Mouse (Mus musculus) liver, embryonic 13.5 days (tissue): Measurements from ENCODE around the gene Kcnj6. TPM values are rescaled to one million over a fixed set of nuclear protein-coding genes. Genes with fewer than 3 reads are reported as not detected.
"Not testable (repeated sequence)": the region's sequence is repeated elsewhere in the genome, so short reads cannot be mapped to it uniquely, and the experiment has no call there.

ENCODE experiments used
- ATAC-seq: fragments of 200-750 bp; cut with Nextera tagmentation; 2 replicates; pipeline ENCODE4 v1.8.0; 2017; ENCODE audit warnings: low read depth, mild to moderate bottlenecking, moderate number of reproducible peaks, moderate library complexity
- DNase-seq: peaks from one replicate; pipeline ENCODE4 v3.0.0; 2022
- H3K27ac ChIP-seq: fragments of 300-500 bp; sonication (generic); 2 replicates; pipeline ENCODE4 v1.5.1; 2015; ENCODE audit warnings: moderate library complexity, mild to moderate bottlenecking, inconsistent platforms
- H3K27me3 ChIP-seq: fragments of 300-500 bp; sonication (generic); 2 replicates; pipeline ENCODE4 v1.6.1; 2015; ENCODE audit warnings: mild to moderate bottlenecking, inconsistent platforms
- H3K36me3 ChIP-seq: fragments of 300-500 bp; sonication (generic); 2 replicates; pipeline ENCODE4 v1.6.1; 2015; ENCODE audit warnings: mild to moderate bottlenecking, inconsistent platforms
- H3K4me1 ChIP-seq: fragments of 300-500 bp; sonication (generic); replicated peaks from 2 replicates; pipeline ENCODE4 v1.6.1; 2015; ENCODE audit warnings: inconsistent platforms
- H3K4me2 ChIP-seq: fragments of 300-500 bp; sonication (generic); 2 replicates; pipeline ENCODE4 v1.6.1; 2015; ENCODE audit warnings: inconsistent platforms, mild to moderate bottlenecking, moderate library complexity
- H3K4me3 ChIP-seq: fragments of 300-500 bp; sonication (generic); replicated peaks from 2 replicates; pipeline ENCODE4 v1.5.1; 2015; ENCODE audit warnings: mild to moderate bottlenecking, inconsistent platforms
- H3K9ac ChIP-seq: fragments of 300-500 bp; sonication (generic); 2 replicates; pipeline ENCODE4 v1.6.1; 2015; ENCODE audit warnings: mild to moderate bottlenecking, inconsistent platforms
- H3K9me3 ChIP-seq: fragments of 300-500 bp; sonication (generic); replicated peaks from 2 replicates; pipeline ENCODE4 v1.6.1; 2016; ENCODE audit warnings: inconsistent platforms
- WGBS: fragments of 180-500 bp; shearing (Covaris S2); methylation state at CpG from one replicate; pipeline ENCODE4 v1.1.7; 2015; ENCODE audit not compliant: insufficient replicate concordance; 5-methylcytosine and 5-hydroxymethylcytosine counted together
- polyA plus RNA-seq: library from polyadenylated mRNA; unstranded; fragments of >200 nt; fragmentation: Nextera tagmentation; extraction: Ambion mirVana; gene quantifications from 2 replicates; pipeline ENCODE4 v1.2.1, GENCODE M21; 2015

Gene Kcnj6
- polyA plus RNA-seq, 1 experiment from 2014 or later, result not detected

DNA sequence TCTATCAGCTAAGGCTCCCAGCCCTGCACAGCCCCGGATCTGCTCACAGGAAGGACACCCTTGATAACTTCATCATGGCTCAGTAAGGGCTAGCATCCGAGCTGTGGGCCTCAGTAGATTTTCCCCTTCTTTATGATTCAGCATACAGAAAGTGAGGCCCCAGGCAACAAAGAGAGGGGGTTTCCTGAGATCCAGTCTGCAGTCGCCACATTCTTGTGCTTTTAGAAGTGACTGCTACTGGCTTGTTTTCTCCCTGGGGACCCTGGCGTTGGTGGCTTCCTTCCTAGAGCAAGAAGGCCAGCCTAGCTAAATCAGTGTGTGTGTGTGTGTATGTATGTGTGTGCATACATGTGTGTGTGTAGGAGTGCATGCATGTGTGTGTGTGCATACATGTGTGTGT is 152.7 kb downstream of the Kcnj6 start:
- H3K4me1 ChIP-seq, result no peaks in the 10 kb centered on the region
- H3K9me3 ChIP-seq, result no peaks in the 10 kb centered on the region
- H3K4me3 ChIP-seq, result no peak overlapping the region
- WGBS, result 34% methylated on average over 4 of the region's 4 CpGs
- no peak overlapping the region for H3K9ac ChIP-seq
- no peak for ATAC-seq
- H3K27ac ChIP-seq, result no peak overlapping the region
- H3K4me2 ChIP-seq, result no peak overlapping the region
- no peaks in the 10 kb centered on the region for H3K36me3 ChIP-seq
- DNase-seq, result no peak
- no peaks in the 10 kb centered on the region for H3K27me3 ChIP-seq

DNA sequence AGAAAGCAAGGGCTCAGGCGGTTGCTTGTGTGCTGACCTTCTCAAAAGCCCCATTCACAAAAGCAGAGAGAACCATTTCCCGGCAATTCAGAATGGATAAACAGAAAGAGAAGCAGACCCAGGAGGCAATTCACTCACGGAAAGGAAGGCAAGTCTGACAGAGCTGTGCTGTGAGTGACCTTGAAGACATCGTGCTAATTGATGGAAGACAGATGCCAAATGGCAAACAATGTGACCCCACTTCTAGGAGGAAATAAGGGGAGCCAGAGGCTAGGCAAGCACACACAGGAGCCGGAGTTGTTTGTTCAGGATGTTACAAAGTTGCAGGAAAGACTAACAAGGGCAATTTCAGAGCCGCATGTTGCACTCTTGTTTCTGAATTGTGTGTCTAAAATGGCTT is 158.1 kb downstream of the Kcnj6 start:
- no peak overlapping the region for H3K4me3 ChIP-seq
- ATAC-seq, result no peak
- no peaks in the 10 kb centered on the region for H3K36me3 ChIP-seq
- no peaks in the 10 kb centered on the region for H3K4me1 ChIP-seq
- H3K9ac ChIP-seq, result no peak overlapping the region
- H3K27me3 ChIP-seq, result no peaks in the 10 kb centered on the region
- WGBS, result 45% methylated on average over 6 of the region's 6 CpGs
- H3K9me3 ChIP-seq, result no peaks in the 10 kb centered on the region
- no peak for DNase-seq
- H3K27ac ChIP-seq, result no peak overlapping the region
- H3K4me2 ChIP-seq, result no peak overlapping the region

DNA sequence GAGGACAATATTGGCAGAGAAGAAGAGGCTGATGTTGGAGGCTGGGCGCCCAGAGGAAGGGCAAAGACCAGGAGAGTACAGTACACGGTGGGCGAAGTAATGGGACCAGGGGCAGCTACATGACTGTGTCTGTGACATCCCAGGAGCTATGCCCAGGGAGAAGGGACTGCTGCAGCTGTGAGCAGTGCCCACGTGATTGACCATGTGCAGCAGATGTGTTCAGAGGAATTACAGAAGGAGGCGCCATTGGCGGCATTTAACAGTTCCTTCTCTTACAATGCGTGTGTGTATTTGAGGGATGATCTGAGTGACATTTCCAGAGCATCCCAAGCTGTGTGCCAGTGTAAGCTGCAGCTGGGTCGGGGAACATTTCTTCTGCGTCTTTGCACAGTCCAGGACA is 159.6 kb downstream of the Kcnj6 start:
- Histone ChIP-seq H3K4me1 (no peaks in the 10 kb centered on the region), H3K27ac (no peak overlapping the region), H3K9ac (no peak overlapping the region), H3K4me2 (no peak overlapping the region), H3K27me3 (no peaks in the 10 kb centered on the region), H3K36me3 (no peaks in the 10 kb centered on the region), H3K4me3 (no peak overlapping the region), H3K9me3 (no peaks in the 10 kb centered on the region)
- WGBS, result 66% methylated on average over 9 of the region's 9 CpGs
- no peak for DNase-seq
- ATAC-seq, result no peak

DNA sequence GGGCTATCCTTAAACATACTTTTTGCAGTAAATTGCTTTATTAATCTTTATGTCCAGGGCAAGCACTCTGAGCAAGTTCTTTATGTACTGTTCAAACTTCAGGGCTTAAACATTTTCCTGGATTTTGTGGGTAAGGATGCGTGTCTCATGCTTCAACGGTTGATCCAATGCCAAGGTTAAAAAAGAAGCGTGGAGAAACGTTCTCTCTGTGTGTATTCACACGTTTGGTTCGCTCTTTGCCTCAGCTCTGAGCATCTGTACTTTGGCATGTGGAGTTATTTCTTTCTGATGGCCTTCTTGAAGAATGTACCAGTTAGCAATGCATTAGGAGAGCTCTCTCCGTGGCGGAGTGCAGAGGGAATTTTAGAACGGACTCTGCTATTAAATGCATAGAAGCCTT is 163.0 kb downstream of the Kcnj6 start:
- H3K4me1 ChIP-seq, result no peaks in the 10 kb centered on the region
- H3K27me3 ChIP-seq, result no peaks in the 10 kb centered on the region
- 77% methylated on average over 9 of the region's 9 CpGs for WGBS
- H3K9me3 ChIP-seq, result no peaks in the 10 kb centered on the region
- H3K4me2 ChIP-seq, result no peak overlapping the region
- H3K4me3 ChIP-seq, result no peak overlapping the region
- no peak overlapping the region for H3K9ac ChIP-seq
- ATAC-seq, result no peak
- no peak for DNase-seq
- no peaks in the 10 kb centered on the region for H3K36me3 ChIP-seq
- H3K27ac ChIP-seq, result no peak overlapping the region

DNA sequence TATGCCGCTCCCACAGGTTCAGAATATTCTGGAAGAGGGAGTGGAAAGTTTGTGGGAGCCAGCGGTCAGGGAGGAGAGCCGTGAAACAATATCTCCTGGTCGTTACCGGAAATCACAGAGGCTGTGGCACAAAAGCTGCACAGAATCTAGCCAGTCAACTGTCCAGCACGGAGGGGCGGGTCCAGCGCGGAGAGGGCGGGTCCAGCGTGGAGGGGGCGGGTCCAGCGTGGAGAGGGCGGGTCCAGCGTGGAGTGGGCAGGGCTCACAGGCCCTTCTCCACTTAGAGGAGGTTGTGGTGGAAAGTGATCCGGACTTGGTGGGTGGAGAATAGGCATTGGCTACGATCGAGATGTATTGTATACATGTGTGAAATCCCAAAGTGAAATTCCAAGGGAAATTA is 169.3 kb downstream of the Kcnj6 start:
- Histone ChIP-seq H3K4me1 (no peaks in the 10 kb centered on the region), H3K9ac (no peak overlapping the region), H3K4me2 (no peak overlapping the region), H3K36me3 (no peaks in the 10 kb centered on the region), H3K4me3 (no peak overlapping the region), H3K27me3 (no peaks in the 10 kb centered on the region), H3K27ac (no peak overlapping the region), H3K9me3 (no peaks in the 10 kb centered on the region)
- WGBS, result 75% methylated on average over 18 of the region's 18 CpGs
- no peak for DNase-seq
- no peak for ATAC-seq

DNA sequence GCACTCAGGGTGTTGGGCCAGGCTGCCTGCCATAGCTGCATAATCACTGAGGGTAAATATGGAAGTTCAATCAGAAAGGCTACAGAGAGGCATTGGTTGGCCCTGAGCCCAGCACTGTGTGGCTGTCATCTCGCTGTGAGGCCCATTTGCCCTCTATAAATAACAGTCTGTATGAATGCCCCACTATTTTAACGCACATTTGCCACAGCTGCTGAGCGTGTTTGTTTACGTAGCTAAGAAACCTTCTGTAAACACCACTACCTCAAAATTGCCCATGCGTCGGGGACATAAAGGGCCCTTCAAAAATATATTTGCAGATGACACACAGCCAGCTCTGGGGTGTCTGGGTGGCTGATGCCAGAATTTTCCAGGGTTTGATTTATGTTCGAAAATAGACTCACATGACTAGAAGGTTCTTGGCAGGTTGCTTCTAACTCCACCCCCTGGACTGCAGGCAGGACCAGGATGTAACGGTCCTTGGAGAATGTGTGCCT is 170.4 kb downstream of the Kcnj6 start:
- DNase-seq, result no peak
- Histone ChIP-seq H3K27ac (no peak overlapping the region), H3K4me3 (no peak overlapping the region), H3K9ac (no peak overlapping the region), H3K4me2 (no peak overlapping the region), H3K27me3 (no peaks in the 10 kb centered on the region), H3K9me3 (no peaks in the 10 kb centered on the region), H3K4me1 (no peaks in the 10 kb centered on the region), H3K36me3 (no peaks in the 10 kb centered on the region)
- 68% methylated on average over 8 of the region's 8 CpGs for WGBS
- ATAC-seq, result no peak

DNA sequence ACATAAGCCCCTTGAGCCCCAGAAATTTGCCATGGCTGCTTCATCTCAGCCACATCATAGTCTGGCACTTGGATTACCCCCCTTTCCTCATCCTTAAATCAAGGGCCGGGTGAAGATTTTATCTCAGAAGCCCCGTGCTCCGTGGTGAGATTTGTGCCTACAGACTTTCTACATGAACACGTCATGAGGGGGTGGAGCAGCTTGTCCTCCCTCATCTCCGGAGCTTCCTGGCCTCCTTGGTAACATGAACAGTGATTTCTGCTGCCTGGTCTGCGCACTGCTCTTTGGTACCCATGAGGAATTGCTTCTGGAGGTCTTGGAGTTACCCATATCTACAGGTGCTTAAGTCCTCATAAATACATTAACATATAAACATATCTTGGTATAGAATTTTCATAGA is 172.2 kb downstream of the Kcnj6 start:
- ATAC-seq, result no peak

DNA sequence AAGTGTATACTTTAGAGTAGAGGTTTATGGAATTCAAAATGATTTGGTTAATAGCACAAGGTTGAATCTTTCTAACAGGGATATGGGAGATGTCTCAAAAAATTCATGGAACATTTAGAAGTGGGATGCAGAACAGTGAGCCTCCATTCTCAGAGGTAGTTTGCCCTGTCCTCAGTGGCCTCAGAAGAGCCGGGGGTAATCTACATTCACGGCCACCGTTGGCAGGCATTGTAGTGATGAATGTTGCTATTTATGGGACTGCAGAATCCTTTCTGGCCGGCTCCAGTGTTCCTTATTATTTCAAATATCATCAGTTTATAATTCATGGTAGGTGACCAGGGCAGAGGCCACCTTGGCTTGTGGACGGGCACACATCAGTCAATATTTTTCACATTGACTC is 174.9 kb downstream of the Kcnj6 start:
- no peaks in the 10 kb centered on the region for H3K27me3 ChIP-seq
- H3K4me1 ChIP-seq, result no peaks in the 10 kb centered on the region
- H3K4me2 ChIP-seq, result no peak overlapping the region
- H3K4me3 ChIP-seq, result no peak overlapping the region
- H3K9ac ChIP-seq, result no peak overlapping the region
- DNase-seq, result no peak
- no peaks in the 10 kb centered on the region for H3K9me3 ChIP-seq
- WGBS, result 64% methylated on average over 5 of the region's 5 CpGs
- no peak for ATAC-seq
- no peaks in the 10 kb centered on the region for H3K36me3 ChIP-seq
- H3K27ac ChIP-seq, result no peak overlapping the region

More for the DNA sequence above, 172.2 kb downstream of the Kcnj6 start:
- Histone ChIP-seq H3K36me3 (no peaks in the 10 kb centered on the region), H3K27ac (no peak overlapping the region), H3K9me3 (no peaks in the 10 kb centered on the region), H3K9ac (no peak overlapping the region), H3K4me3 (no peak overlapping the region), H3K4me1 (no peaks in the 10 kb centered on the region), H3K27me3 (no peaks in the 10 kb centered on the region), H3K4me2 (no peak overlapping the region)
- DNase-seq, result no peak
- WGBS, result 68% methylated on average over 6 of the region's 6 CpGs

DNA sequence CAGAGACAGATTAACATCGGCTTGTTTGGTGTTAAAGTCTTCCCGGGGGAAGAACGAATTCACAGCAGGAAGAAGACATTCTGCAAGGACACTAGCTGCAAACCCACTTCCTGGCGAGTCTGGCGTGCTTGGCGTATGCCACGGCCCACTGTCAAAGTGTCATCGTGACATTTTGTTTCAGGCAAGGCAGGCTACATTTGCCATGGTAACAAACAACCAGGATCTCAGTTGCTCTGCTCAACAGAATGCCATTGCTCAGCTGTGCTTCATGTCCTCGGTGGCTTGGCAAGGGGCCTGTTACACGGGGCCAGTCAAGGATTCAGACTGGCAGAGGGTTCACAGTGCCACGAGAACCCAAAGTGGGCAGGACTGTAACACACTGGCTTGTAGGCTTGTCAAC is 175.9 kb downstream of the Kcnj6 start:
- Histone ChIP-seq H3K36me3 (no peaks in the 10 kb centered on the region), H3K4me3 (no peak overlapping the region), H3K9me3 (no peaks in the 10 kb centered on the region), H3K4me2 (no peak overlapping the region), H3K27me3 (no peaks in the 10 kb centered on the region), H3K27ac (no peak overlapping the region), H3K4me1 (no peaks in the 10 kb centered on the region), H3K9ac (no peak overlapping the region)
- WGBS, result 49% methylated on average over 11 of the region's 11 CpGs
- no peak for DNase-seq
- ATAC-seq, result no peak

DNA sequence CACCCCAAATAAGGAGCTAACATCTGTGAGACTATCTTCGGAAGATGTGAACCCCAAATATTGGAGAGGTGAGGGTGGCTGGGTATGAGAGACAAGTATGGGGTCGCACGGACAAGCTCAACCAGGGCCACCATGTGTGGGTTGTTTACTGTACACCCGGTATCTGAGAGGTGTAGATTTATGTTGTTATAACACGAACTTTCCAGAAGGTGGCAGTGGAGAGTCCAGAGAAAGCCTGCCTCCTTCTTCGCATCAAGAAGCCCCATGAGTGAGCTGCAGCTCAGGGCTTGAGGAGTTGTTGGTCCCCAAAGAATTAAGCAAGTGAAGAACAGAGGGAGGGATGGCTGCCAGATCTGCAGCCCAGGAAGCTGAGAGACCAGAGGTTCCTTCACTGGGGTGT is 181.1 kb downstream of the Kcnj6 start:
- H3K4me1 ChIP-seq, result no peaks in the 10 kb centered on the region
- H3K27me3 ChIP-seq, result no peaks in the 10 kb centered on the region
- no peaks in the 10 kb centered on the region for H3K36me3 ChIP-seq
- ATAC-seq (no peak), DNase-seq (no peak)
- no peak overlapping the region for H3K4me3 ChIP-seq
- H3K9me3 ChIP-seq, result peaks cover 6% of the 10 kb centered on the region
- H3K4me2 ChIP-seq, result no peak overlapping the region
- H3K27ac ChIP-seq, result no peak overlapping the region
- WGBS, result 21% methylated on average over 6 of the region's 6 CpGs
- no peak overlapping the region for H3K9ac ChIP-seq

DNA sequence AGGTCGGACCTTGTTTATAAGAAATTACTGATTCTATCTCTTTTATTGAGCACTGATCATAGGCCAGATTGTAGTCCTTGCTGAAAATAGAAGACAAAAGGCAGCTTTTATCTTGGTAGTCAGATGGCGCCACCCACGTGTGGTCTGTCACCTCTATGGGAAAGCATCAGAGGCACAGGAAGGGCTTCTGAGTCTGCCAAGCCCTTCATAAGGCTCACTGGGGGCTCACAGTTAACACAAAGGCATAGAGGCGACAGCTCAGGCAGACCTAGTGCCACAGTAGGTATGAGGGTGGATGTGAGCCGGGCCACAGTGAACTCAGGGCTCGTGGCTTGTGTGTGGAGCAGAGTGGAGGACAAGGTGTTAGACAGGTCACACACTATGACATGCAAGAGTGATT is 181.6 kb downstream of the Kcnj6 start:
- Histone ChIP-seq H3K27ac (no peak overlapping the region), H3K9ac (no peak overlapping the region), H3K9me3 (peaks cover 7% of the 10 kb centered on the region), H3K4me2 (no peak overlapping the region), H3K36me3 (no peaks in the 10 kb centered on the region), H3K4me3 (no peak overlapping the region), H3K4me1 (no peaks in the 10 kb centered on the region), H3K27me3 (no peaks in the 10 kb centered on the region)
- no peak for ATAC-seq
- 49% methylated on average over 6 of the region's 6 CpGs for WGBS
- no peak for DNase-seq

DNA sequence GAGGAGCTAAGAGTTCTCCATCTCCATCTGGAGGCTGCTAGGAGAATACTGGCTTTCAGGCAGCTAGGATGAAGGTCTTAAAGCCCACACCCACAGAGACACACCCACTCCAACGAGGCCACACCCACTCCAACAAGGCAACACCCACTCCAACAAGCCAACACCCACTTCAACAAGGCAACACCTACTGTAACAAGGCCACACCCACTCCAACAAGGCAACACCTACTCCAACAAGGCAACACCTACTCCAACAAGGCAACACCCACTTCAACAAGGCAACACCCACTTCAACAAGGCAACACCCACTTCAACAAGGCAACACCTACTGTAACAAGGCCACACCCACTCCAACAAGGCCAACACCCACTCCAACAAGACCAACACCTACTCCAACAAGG is 188.2 kb downstream of the Kcnj6 start:
- H3K4me1 ChIP-seq, H3K36me3 ChIP-seq, H3K4me2 ChIP-seq, H3K4me3 ChIP-seq, H3K9me3 ChIP-seq, DNase-seq, H3K9ac ChIP-seq, H3K27me3 ChIP-seq, ATAC-seq, H3K27ac ChIP-seq: not testable (repeated sequence)
- 0% methylated on average over 1 of the region's 1 CpGs for WGBS
